Mouse (Mus musculus) gastrocnemius, postnatal 14 days (tissue): Measurements from ENCODE around the gene BC034090. TPM values are rescaled to one million over a fixed set of nuclear protein-coding genes. Genes with fewer than 3 reads are reported as not detected.
"Not testable (repeated sequence)": the region's sequence is repeated elsewhere in the genome, so short reads cannot be mapped to it uniquely, and the experiment has no call there.

ENCODE experiments used
- DNase-seq: peaks from one replicate; pipeline ENCODE4 v3.0.0; 2021; ENCODE audit warnings: mixed read lengths
- intact Hi-C: fragments of 180-260 bp; cut with DNase I; formaldehyde crosslinking; loops from one replicate; pipeline ENCODE4 v1.15.1; 2025; ENCODE audit warnings: low total_unique reads
- long read RNA-seq, 2 experiments: library from polyadenylated mRNA; stranded (forward); transcript quantifications; one replicate each; pipeline ENCODE4 v2.0.0; 2021
- total RNA-seq, 2 experiments: library from RNA; stranded (reverse); gene quantifications; 2 replicates each; pipeline ENCODE4 v1.2.3; 2021

Gene BC034090
- 1 to 10 TPM; 3.8 to 4.3 TPM for total RNA-seq
- long read RNA-seq, experiment 1 = 0 reads
- long read RNA-seq, experiment 2 = 0 reads

DNA sequence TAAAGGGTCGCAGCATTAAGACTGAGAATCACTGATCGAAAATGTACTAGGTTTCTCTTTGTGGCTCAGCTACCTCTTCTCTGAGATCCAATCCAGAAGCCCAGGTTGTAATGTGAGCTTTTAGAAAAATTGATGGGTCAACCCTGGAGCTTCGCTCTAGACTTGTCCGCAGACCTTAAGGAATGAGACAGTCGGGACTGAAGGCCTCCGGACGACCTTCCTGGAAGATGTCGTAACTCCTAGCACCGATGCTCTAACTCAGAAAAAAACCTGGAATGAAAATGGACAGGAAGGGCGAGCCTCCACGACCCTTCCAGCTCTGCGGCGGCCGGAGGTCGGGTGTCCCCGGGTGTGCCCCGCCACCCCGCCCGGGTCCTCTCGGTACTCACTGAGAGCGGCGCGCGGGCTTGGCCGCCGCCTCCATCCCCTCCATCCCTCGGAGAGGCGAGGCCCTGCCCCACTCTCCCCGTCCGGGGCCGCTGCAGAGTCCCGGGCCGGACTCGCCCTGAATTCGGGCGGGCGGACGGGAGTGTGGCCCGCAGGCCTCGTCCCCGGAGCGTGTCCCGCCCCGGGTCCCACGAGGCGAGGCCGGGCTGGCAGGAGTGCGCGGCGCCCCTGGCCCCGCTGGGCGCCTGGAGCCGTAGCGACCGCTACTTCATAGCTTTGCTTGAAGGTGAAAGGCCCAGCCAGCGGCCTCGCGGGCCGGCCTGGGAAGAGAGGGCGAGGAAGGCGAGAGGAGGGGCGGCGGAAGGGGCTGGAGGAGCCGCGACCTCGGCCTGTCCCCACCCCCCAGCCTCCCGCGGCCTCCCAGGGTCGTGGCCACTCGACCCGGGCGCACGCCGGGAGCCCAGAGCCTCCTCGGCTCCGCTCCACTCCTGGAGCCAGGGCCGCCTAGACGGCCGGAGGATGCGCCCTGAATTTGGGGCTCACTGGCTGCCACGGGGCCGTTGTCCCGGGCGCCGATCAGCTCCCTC, at the start of gene BC034090:
Gene BC034090, minus strand, starts transcription at position 648 of the 974 bp plus-strand sequence.
- intact Hi-C loops = loop anchor here (5.0 kb wide), 1 partner anchor 38 kb away; no protein-coding TSS in a partner anchor
- peak; percentile 72 for DNase-seq

DNA sequence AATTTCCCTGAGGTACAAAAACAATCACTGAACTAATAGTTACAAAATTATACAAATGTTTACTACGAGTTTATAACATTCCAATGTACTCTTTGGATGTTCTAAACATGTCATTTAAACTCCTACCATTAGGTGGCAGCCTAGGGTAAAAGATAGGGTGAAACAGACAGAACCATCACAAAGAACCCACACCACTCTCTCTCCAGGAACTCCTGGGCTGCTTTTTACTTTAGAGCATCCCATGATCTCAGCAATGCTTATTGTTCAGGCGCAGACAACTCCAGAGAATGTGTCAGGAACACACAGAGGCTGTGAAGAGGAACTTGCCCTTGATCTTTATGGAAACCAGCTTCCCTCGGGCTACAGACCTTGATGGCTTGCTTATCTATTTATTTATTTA, 49.2 kb upstream of the BC034090 start:
- DNase-seq = no peak
- intact Hi-C loops = loop anchor here (5.0 kb wide), 1 partner anchor 244 kb away; no protein-coding TSS in a partner anchor

DNA sequence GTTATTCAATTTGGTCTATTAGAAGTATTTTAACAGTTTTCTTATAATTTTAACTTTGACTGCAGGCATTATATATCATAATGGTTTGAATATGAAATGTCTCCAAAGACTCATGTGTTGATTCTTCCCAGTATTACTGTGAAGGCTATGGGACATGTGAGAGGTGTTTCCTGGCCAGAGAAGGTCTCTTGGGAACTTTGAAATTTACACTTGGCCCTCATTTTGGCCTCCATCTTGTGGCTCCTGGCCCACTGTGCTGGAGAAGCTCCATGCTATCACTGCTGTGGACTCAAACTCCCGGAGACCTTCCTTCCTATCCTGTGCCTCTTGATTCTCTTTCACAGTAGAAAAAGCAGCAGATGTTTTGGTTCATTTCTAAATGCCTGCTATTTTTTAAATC, 45.2 kb upstream of the BC034090 start:
- intact Hi-C loops = no loop called here
- DNase-seq = no peak

DNA sequence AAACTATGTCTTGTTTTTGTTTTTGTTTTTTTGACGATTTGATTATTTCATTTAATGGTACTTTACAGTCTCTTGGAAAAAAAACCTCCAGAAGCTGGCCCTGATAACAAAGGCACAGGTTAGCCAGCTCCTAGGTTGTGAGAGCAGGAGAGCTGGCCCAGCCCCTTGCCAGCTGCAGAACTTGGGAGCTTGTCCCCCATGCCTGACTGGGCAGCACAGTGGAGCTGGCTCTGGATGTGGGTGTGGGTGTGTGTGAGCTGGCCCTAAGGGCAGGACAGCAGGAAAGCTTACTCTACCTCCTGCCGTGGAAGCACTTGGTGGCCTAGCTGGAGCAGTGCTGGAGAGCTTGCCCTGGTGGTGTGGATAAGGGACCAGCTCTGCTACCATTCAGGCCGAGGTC, 43.8 kb upstream of the BC034090 start:
- intact Hi-C loops = no loop called here
- no peak for DNase-seq

DNA sequence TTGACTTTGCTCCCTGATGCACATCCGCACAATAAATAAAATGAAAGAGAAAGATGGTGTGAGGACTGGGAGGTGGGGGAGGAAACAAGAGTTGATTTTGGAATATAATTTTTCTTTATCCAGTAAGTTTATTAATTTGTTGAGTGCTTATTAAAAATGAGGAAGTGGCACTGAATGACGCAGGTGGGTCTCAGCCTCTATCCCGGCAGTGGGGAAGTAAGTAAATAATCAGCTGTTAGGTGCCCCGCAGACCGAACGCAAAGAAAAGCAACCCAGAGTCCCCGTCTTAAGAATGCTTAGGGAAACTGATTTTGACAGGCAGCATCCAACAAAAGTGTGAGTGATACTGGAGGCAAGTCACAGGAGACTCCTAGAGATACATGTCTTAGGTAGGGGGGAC, 39.6 kb upstream of the BC034090 start:
- DNase-seq = no peak
- intact Hi-C loops = loop anchor here (5.0 kb wide), 2 partner anchors 42 to 257 kb away; partner anchors contain the start of gene BC034090

DNA sequence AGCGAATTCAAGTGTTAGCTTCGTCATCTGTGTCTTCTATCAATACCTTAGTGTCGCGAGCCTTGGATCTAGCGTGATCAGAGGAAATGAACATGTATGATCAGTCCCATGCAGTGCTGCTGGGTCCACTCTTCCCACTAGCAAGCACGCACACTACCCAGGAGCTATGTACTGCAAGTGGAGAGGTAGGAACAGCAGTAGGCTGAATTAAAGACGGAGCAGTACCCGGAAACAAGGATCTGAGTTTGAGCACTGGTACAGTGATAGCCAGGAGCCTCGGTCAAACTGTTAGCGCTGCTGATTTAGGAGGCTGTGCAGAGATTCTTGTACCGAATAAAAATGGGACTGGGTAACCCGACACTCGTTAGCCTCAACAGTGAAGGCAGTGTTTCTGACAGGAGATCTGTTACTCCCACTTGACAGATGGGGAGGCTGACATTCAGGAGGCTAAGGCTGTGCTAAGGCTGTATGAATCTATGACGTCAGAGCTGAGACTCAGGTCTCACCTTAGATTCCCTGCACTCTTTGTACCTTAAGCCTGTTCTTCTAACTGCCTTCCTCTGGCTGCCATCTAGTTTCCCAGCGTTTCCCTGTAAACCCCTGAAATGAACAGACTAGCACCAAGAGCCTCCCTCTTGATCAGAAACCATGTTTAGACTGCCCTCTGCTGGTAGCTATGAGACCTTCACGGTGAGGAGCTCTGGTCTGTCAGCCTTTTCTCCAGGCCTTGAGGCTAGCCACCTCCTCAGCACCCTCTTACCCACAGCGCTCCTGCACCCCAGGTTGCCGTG, 37.0 kb upstream of the BC034090 start:
- DNase-seq = peak; percentile 51
- intact Hi-C loops = loop anchor here (5.0 kb wide), 2 partner anchors 39 to 254 kb away; partner anchors contain the start of gene BC034090

DNA sequence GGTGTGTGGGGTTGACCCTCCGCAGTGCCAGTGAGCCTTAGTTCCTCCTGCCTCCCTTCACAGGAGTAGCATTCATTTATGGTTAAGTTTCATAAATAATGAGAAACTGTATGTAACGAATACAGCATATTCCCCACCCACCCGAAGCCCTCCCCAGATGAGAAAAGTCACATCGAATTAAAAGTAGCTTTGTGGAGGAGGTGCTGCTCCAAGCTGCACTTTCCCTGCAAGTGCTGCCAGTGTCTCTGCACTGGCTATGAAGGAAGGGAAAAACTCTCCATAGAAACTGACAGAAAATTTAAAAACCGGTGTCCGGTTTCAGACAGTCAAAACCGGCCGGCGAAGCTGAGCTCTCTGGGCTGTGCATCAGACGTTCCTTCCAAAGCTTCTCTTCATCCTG, 36.1 kb upstream of the BC034090 start:
- no peak for DNase-seq
- intact Hi-C loops = loop anchor here (5.0 kb wide), 2 partner anchors 38 to 253 kb away; partner anchors contain the start of gene BC034090

DNA sequence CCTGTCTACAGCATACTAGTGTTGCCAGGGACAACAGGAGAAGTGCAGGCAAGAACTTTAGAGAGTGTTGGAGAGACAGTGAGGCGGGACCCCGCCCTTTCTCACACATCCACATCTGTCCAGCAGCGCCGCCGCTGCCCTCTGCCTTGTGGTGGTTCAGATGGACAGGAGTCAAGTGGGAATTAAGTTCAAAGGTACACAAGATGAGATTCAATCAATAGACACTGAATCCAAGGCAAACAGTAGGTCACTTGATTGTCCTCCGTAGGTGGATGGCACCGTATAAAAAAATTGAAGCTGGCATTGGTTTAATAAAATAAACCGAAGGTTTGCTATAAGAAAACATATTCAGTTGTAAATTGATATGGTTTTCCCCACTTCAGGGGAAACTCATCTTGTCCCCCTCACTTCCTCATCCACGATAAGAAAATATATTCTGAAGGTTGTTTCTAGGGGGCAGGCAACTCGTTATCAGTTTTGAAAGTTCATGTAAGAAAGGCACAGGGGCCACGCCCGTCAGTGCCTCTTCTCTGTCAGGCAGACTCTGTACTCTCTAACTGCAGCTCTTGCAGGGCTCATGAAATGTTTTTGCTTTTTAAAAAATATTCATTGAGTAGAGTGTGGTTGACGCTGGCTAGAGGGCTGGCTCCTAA, 32.3 kb upstream of the BC034090 start:
- DNase-seq = no peak
- intact Hi-C loops = no loop called here

DNA sequence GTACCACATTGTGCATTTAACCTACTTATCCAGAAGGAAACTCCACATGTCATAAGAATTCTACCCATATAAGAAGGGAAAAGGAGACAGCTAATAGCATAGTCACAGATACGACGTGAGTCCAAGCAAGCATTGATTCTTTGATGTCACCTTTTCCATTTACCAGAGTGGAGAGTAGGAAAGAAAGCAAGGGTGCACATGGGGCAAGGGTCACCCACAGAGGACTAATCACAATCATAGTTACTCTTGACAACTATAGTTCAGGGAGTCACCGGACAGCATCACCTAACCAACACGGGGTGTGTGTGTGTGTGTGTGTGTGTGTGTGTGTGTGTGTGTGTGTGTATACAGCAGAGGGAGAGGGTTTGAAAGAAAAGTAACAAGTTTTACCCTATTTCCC, 31.5 kb upstream of the BC034090 start:
- intact Hi-C loops = no loop called here
- DNase-seq = no peak

DNA sequence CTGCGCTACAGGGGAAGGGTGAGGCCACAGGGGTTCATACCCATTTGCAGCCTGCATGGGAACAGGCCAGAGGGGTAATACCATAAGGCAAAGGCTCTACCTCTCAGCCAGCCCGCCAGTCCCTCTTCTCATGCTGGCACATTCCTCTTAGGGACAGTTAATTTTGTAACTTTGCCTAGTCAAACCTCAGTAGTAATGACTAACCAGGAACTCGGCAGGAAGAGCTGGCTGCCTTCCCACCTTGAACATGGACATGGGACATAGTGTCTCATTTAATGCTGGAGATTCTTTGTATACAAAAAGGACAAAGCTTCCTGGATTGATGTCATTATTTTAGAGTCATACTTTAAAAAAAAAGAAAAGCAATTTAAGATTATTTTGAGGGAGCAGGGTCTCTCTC, 30.7 kb upstream of the BC034090 start:
- peak; percentile 20 for DNase-seq
- intact Hi-C loops = no loop called here

DNA sequence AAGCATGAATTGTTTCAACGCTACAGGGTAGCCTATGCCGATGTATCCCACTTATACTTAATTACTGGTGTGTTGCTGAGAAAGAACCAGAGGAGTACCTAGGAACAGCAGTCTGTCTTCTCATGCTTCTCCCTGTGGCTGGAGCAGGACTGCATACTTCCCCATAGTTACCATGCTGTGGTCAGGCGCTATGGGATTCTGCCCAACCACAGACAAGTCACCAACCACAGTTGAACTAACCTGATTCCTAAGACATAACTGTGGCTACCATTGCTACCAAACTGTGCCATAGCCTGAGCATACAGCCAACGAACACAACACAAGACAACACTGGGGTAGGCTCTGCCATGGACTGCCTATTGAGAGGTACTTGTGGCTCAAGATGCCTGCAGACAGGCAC, 28.7 kb upstream of the BC034090 start:
- no peak for DNase-seq
- intact Hi-C loops = no loop called here

DNA sequence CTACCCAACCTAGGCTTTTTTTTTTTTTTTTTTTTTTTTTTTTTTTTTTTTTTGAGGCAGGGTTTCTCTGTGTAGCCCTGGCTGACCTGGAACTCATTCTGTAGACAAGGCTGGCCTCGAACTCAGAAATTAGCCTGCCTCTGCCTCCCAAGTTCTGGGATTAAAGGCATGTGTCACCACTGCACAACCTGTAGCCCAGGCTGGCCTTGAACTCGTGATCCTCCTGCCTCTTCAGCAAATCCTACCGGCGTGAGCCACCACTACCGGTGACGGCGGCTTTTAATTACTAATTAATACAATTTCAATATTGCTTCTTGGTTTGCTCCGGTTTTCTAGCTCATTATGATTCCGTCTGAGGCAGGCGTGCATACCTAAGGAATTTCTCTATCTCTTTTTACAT, 18.3 kb upstream of the BC034090 start:
- intact Hi-C loops, DNase-seq: not testable (repeated sequence)

DNA sequence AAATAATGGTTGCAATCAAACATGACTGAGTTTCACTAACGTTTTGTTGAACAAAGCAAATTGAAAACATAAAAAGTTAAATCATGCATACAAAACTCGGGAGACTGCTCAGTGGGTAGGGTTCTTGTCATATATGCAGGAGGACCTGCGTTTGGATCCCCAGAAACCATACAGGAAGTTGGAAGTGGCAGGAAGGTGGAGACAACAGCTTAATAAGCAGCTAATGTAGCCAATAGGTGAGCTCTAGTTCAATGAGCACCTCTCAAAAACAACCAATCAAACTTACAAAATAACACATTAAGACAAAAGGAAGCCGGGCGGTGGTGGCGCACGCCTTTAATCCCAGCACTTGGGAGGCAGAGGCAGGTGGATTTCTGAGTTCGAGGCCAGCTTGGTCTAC, 10.1 kb upstream of the BC034090 start:
- intact Hi-C loops = no loop called here
- DNase-seq = no peak

DNA sequence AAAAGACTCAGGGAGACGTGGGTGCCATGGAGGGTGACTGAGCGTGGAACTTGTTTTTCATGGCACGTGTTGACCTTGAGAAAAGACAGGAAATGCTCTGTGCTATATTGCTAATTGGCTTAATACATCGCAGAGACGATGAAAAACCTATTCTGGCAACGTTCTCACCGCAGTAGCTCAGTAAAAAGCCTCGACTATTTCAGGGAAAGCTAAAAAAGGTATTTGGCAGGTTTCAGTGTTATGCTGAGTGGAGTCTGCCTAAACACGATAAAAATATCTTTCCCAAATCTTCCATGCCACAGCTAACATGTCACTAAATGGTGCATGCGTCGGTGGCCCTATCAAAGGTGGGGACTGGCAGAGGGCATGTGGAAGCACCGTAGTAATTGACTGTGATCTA, 8.9 kb upstream of the BC034090 start:
- DNase-seq = no peak
- intact Hi-C loops = no loop called here

DNA sequence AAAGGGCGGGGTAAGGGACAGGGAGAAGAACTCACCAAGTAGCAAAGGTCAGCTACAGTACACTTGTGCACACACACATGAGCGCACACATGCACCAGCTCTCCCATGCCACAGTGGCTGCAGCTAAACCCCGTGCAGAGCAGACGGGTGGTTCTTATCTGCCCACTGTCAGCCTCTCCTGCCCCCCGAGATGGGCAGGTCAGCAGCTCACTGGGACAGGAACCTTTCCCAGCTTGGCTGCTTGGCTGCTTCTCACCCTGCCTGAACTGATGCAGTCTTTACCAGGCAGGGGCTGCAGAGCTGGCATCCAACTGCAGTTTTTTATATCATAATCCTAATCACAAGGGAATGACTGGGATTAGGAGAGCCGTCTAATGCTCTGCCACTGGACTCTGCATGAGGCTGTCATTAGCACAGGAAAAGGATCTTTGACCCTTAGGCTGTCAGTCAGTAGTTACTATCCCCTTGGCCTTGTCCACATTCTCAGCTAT, 8.4 kb upstream of the BC034090 start:
- no peak for DNase-seq
- intact Hi-C loops = no loop called here

DNA sequence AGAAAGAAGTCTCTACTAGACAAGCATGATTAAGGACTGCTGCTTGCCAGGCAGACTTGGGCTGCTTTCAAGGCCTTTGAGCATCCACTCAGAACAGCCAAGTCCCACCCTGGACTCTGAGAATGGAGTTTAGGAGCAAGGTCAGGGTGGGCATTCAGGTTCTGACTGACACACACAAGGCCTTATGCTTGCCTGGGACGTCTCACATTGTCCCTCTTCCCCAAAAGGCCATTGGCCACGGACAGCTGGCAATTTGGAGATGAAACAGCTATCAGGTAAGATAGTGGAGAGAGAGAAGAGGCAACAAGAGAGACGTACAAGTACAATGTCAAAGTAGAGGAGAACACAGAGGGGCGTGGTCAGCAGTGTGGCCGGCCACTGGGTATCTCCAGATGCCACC, 7.4 kb upstream of the BC034090 start:
- intact Hi-C loops = no loop called here
- no peak for DNase-seq

DNA sequence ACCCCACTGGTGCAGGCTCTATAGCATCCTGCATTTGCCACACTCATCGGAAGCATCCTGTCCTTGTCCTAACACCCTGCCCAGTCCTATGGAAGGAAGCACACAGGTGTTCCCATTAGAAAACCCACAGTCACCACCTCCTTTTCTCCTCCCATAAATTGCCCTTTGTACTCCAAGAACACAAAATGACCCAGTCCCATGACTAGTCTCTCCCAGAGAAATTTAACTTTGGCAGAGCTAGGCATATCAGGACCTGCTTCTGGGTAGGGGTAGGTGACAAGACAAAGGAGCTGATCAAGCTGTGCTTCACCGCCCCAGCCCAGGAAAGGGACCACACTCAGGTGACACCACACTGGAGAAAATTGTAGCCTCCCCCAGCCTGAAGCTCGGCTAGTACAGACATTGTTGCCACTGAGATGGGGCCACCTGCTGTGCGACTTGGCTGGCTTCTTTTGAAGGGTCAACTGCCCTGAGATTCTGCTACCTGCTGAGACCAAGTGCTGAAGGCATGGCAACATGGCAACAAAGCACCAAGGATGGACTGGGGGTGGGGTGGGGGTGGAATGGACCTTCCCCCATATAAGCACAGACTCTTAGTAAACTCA, 6.4 kb upstream of the BC034090 start:
- no peak for DNase-seq
- intact Hi-C loops = no loop called here

DNA sequence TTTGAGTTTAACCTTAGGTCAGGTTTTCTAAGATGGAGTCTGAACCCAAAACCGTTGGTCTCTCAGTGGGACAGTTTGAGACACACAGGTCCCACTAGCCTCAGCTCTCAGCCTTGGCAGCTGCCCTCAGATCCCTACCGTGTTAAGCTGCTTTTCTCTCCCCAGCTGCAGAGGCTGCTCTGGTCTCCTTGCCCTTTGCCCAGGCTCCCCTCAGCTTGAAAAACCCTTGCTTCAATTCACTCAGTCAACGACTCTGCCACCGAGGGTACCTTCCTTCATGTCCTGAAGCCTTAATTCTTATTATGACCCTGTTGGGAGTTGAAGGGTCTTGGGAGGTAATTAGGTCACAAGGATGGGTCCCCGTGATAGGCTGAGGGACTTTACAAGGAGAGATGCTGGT, 5.7 kb upstream of the BC034090 start:
- intact Hi-C loops = no loop called here
- no peak for DNase-seq

DNA sequence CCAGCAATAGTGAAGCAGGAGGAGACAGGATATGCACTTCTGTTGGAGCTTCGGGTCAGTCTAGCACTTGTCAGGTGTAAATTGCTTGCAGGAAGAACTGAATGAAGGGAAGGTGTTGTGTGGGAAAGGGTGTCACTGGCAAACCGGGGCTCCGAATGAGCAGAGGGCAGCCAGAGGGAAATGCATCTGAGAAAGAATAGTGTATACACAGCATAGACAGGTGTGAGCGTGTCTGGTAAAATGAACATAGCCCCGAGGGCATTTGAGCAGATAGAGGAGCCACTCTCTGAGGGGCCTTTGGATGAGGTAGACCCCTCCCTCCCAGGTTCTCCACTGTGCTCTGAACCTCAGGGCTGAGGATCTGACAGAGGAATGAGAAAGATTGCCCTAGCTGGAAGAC, 3.8 kb upstream of the BC034090 start:
- no peak for DNase-seq
- intact Hi-C loops = no loop called here
